Mouse (Mus musculus): ENCODE measurements around the gene Phactr4. TPM values are rescaled to one million over a fixed set of nuclear protein-coding genes. Genes with fewer than 3 reads are reported as not detected.
"Not testable (repeated sequence)": the region's sequence is repeated elsewhere in the genome, so short reads cannot be mapped to it uniquely, and the experiment has no call there.

The Phactr4 gene
- polyA plus RNA-seq, 1 experiment, result 18.2 TPM

GRCm38 (mm10) chr4:132444516-132444915 is 22.2 kb upstream of the Phactr4 start:
- TF ChIP-seq CTCF (IDR thresholded peaks at IDR 0.05; ENCODE audit: borderline replicate concordance, extremely low read depth, insufficient read depth, insufficient read length) (no peak), POLR2A (IDR thresholded peaks at IDR 0.05; ENCODE audit: borderline replicate concordance, extremely low read depth, insufficient read depth, insufficient read length, poor library complexity, severe bottlenecking) (no peak)
- DNase-seq (ENCODE audit: low read depth), result no peak

- TF ChIP-seq POLR2A (IDR thresholded peaks at IDR 0.05; ENCODE audit: borderline replicate concordance, extremely low read depth, insufficient read depth, insufficient read length, poor library complexity, severe bottlenecking), result no peak
- TF ChIP-seq CTCF (IDR thresholded peaks at IDR 0.05; ENCODE audit: borderline replicate concordance, extremely low read depth, insufficient read depth, insufficient read length), result no peak
Measured at GRCm38 (mm10) chr4:132437857-132438256, 15.6 kb upstream of the Phactr4 start.

GRCm38 (mm10) chr4:132432717-132433372 is 10.6 kb upstream of the Phactr4 start:
- TF ChIP-seq CTCF (IDR thresholded peaks at IDR 0.05; ENCODE audit: borderline replicate concordance, extremely low read depth, insufficient read depth, insufficient read length), result no peak
- TF ChIP-seq POLR2A (IDR thresholded peaks at IDR 0.05; ENCODE audit: borderline replicate concordance, extremely low read depth, insufficient read depth, insufficient read length, poor library complexity, severe bottlenecking), result no peak
- no peak for DNase-seq (ENCODE audit: low read depth)

More at GRCm38 (mm10) chr4:132437857-132438256, 15.6 kb upstream of the Phactr4 start:
- DNase-seq (ENCODE audit: low read depth), result no peak

- no peak for DNase-seq (ENCODE audit: low read depth)
- no peak for TF ChIP-seq CTCF (IDR thresholded peaks at IDR 0.05; ENCODE audit: borderline replicate concordance, extremely low read depth, insufficient read depth, insufficient read length)
- no peak for TF ChIP-seq POLR2A (IDR thresholded peaks at IDR 0.05; ENCODE audit: borderline replicate concordance, extremely low read depth, insufficient read depth, insufficient read length, poor library complexity, severe bottlenecking)
Measured at GRCm38 (mm10) chr4:132428022-132428542, 5.8 kb upstream of the Phactr4 start.

GRCm38 (mm10) chr4:132427493-132427892 is 5.2 kb upstream of the Phactr4 start:
- DNase-seq (ENCODE audit: low read depth), result no peak
- TF ChIP-seq CTCF (IDR thresholded peaks at IDR 0.05; ENCODE audit: borderline replicate concordance, extremely low read depth, insufficient read depth, insufficient read length) (no peak), POLR2A (IDR thresholded peaks at IDR 0.05; ENCODE audit: borderline replicate concordance, extremely low read depth, insufficient read depth, insufficient read length, poor library complexity, severe bottlenecking) (no peak)

- no peak for DNase-seq (ENCODE audit: low read depth)
- TF ChIP-seq POLR2A (IDR thresholded peaks at IDR 0.05; ENCODE audit: borderline replicate concordance, extremely low read depth, insufficient read depth, insufficient read length, poor library complexity, severe bottlenecking) (no peak), CTCF (IDR thresholded peaks at IDR 0.05; ENCODE audit: borderline replicate concordance, extremely low read depth, insufficient read depth, insufficient read length) (no peak)
Measured at GRCm38 (mm10) chr4:132426021-132426420, 3.7 kb upstream of the Phactr4 start.

- DNase-seq (ENCODE audit: low read depth), result no peak
- TF ChIP-seq CTCF (IDR thresholded peaks at IDR 0.05; ENCODE audit: borderline replicate concordance, extremely low read depth, insufficient read depth, insufficient read length) (peak; percentile 15; the same call in 1 of the 2 replicates), POLR2A (IDR thresholded peaks at IDR 0.05; ENCODE audit: borderline replicate concordance, extremely low read depth, insufficient read depth, insufficient read length, poor library complexity, severe bottlenecking) (no peak)
Measured at GRCm38 (mm10) chr4:132424765-132425164, 2.5 kb upstream of the Phactr4 start.

- TF ChIP-seq POLR2A (IDR thresholded peaks at IDR 0.05; ENCODE audit: borderline replicate concordance, extremely low read depth, insufficient read depth, insufficient read length, poor library complexity, severe bottlenecking), result no peak
- TF ChIP-seq CTCF (IDR thresholded peaks at IDR 0.05; ENCODE audit: borderline replicate concordance, extremely low read depth, insufficient read depth, insufficient read length), result no peak
- DNase-seq (ENCODE audit: low read depth), result no peak
Measured at GRCm38 (mm10) chr4:132421556-132421922, 750 bp downstream of the Phactr4 start.

- no peak for TF ChIP-seq CTCF (IDR thresholded peaks at IDR 0.05; ENCODE audit: borderline replicate concordance, extremely low read depth, insufficient read depth, insufficient read length)
- DNase-seq (ENCODE audit: low read depth), result no peak
Measured at GRCm38 (mm10) chr4:132420471-132420870, 1.8 kb downstream of the Phactr4 start.

GRCm38 (mm10) chr4:132415966-132416365 is 6.3 kb downstream of the Phactr4 start:
- TF ChIP-seq CTCF (IDR thresholded peaks at IDR 0.05; ENCODE audit: borderline replicate concordance, extremely low read depth, insufficient read depth, insufficient read length), result no peak
- TF ChIP-seq POLR2A (IDR thresholded peaks at IDR 0.05; ENCODE audit: borderline replicate concordance, extremely low read depth, insufficient read depth, insufficient read length, poor library complexity, severe bottlenecking), result no peak

GRCm38 (mm10) chr4:132413257-132413656 is 9.0 kb downstream of the Phactr4 start:
- DNase-seq (ENCODE audit: low read depth), result not testable (repeated sequence)

More at GRCm38 (mm10) chr4:132415966-132416365, 6.3 kb downstream of the Phactr4 start:
- no peak for DNase-seq (ENCODE audit: low read depth)

GRCm38 (mm10) chr4:132411322-132412094 is 10.8 kb downstream of the Phactr4 start:
- DNase-seq (ENCODE audit: low read depth), result peak; percentile 57

More at GRCm38 (mm10) chr4:132411322-132412094, 10.8 kb downstream of the Phactr4 start:
- TF ChIP-seq CTCF (IDR thresholded peaks at IDR 0.05; ENCODE audit: borderline replicate concordance, extremely low read depth, insufficient read depth, insufficient read length) (peak; percentile 36; the same call in 1 of the 2 replicates), POLR2A (IDR thresholded peaks at IDR 0.05; ENCODE audit: borderline replicate concordance, extremely low read depth, insufficient read depth, insufficient read length, poor library complexity, severe bottlenecking) (no peak)
